Mouse (Mus musculus) bone marrow, adult 2 months (tissue): Measurements from ENCODE around the gene Zfhx2. TPM values are rescaled to one million over a fixed set of nuclear protein-coding genes. Genes with fewer than 3 reads are reported as not detected.

ENCODE experiments used
- H3K27ac ChIP-seq: fragments of 200-500 bp; 2 replicates; pipeline ENCODE4 v1.5.1; 2012; ENCODE audit warnings: low read depth, mild to moderate bottlenecking, control low read depth, inconsistent platforms, low read length; ENCODE audit not compliant: control insufficient read depth, poor library complexity, insufficient read depth
- H3K4me1 ChIP-seq: fragments of 200-500 bp; 2 replicates; pipeline ENCODE4 v1.6.1; 2011; ENCODE audit warnings: low read length; ENCODE audit not compliant: control insufficient read depth, insufficient read depth
- H3K4me3 ChIP-seq: fragments of 200-500 bp; replicated peaks from 2 replicates; pipeline ENCODE3; 2011; ENCODE audit warnings: mild to moderate bottlenecking, low read depth, low read length, control low read depth; ENCODE audit not compliant: control insufficient read depth
- CTCF ChIP-seq: fragments of 200-500 bp; IDR thresholded peaks from 2 replicates; pipeline ENCODE4 v1.5.1; 2011; ENCODE audit warnings: low read length, control low read depth; ENCODE audit not compliant: control insufficient read depth, insufficient read depth
- POLR2A ChIP-seq: fragments of 200-500 bp; IDR thresholded peaks from 2 replicates; pipeline ENCODE4 v1.6.1; 2011; ENCODE audit warnings: low read depth, mild to moderate bottlenecking, control low read depth, low read length, borderline replicate concordance; ENCODE audit not compliant: control insufficient read depth
- WGBS: fragments of 180-500 bp; shearing (Covaris S2); methylation state at CpG from one replicate; pipeline ENCODE4 v1.1.7; 2018; 5-methylcytosine and 5-hydroxymethylcytosine counted together
- polyA plus RNA-seq: library from polyadenylated mRNA; stranded (reverse); fragments of >200 nt; gene quantifications from 2 replicates; pipeline ENCODE4 v1.2.4, GENCODE M21; 2011; ENCODE audit warnings: low replicate concordance; ENCODE audit not compliant: missing spikeins, insufficient read depth, insufficient read length

The Zfhx2 gene
- polyA plus RNA-seq, 1 experiment, result 5.3 TPM

GRCm38 (mm10) chr14:55015767-55016111, 76.4 kb downstream of the Zfhx2 start:
- under 1% methylated on average over 17 of the region's 17 CpGs for WGBS
- H3K4me3 ChIP-seq, result peak overlapping the region; percentile 96

GRCm38 (mm10) chr14:55014991-55015766, 76.9 kb downstream of the Zfhx2 start, which contains the start of gene Ngdn:
TSS of gene Ngdn (plus strand) at chr14:55015454.
- TF ChIP-seq CTCF, result peak; percentile 83
- TF ChIP-seq POLR2A, result peak; percentile 92; the same call in 1 of the 2 replicates
- under 1% methylated on average over 36 of the region's 36 CpGs for WGBS

More at GRCm38 (mm10) chr14:55015767-55016111, 76.4 kb downstream of the Zfhx2 start:
- H3K27ac ChIP-seq, result peak overlapping the region; percentile 51
- TF ChIP-seq CTCF, result no peak
- no peak for TF ChIP-seq POLR2A
- H3K4me1 ChIP-seq, result no peaks in the 10 kb centered on the region; the same call in none of the 2 replicates

GRCm38 (mm10) chr14:55014591-55014990, 77.5 kb downstream of the Zfhx2 start:
- TF ChIP-seq POLR2A (no peak), CTCF (no peak)
- H3K27ac ChIP-seq, result peak overlapping the region; percentile 78
- H3K4me1 ChIP-seq, result no peaks in the 10 kb centered on the region; the same call in none of the 2 replicates
- under 1% methylated on average over 27 of the region's 27 CpGs for WGBS
- peak overlapping the region; percentile 83 for H3K4me3 ChIP-seq

More at GRCm38 (mm10) chr14:55014991-55015766, 76.9 kb downstream of the Zfhx2 start, which contains the start of gene Ngdn:
- Histone ChIP-seq H3K4me1 (no peaks in the 10 kb centered on the region; the same call in none of the 2 replicates), H3K4me3 (peak within 1 kb of the TSS; percentile 96), H3K27ac (peak within 1 kb of the TSS; percentile 78)

DNA sequence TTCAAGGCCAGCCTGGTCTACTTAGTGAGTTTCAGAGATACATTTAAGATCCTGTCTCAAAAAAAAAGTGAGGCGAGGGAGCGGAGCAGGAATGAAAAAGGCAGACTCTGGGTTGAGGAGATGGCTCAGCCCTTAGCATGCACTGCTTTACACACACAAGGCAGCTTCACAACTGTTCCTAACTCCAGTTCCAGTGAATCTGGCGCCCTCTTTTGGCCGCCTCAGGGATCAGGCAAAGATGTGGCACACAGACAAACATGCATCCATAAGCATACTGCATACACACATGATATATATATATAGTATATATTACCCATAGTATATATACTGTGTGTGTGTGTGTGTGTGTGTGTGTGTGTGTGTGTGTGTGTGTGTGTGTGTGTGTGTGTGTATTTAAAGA, 81.0 kb downstream of the Zfhx2 start:
- WGBS, result 73% methylated on average over 4 of the region's 4 CpGs
- Histone ChIP-seq H3K4me3 (no peak overlapping the region), H3K27ac (no peak overlapping the region), H3K4me1 (no peaks in the 10 kb centered on the region; the same call in none of the 2 replicates)
- TF ChIP-seq CTCF (peak; percentile 23; the same call in 1 of the 2 replicates), POLR2A (no peak)

Other genes with a start within 250 kb of the Zfhx2 start
- gene Homez, start 221.4 kb downstream of the Zfhx2 start, polyA plus RNA-seq, result 2.8 and 5.2 TPM in 2 replicates
- gene Ppp1r3e, start 214.8 kb downstream of the Zfhx2 start, polyA plus RNA-seq, result 2.0 and 4.9 TPM in 2 replicates
- 6.7 and 18.1 TPM in 2 replicates for gene Bcl2l2, start 208.9 kb downstream of the Zfhx2 start, polyA plus RNA-seq
- gene Gm20521, start 208.9 kb downstream of the Zfhx2 start, polyA plus RNA-seq, result not detected in 2 replicates
- 124 and 140 TPM in 2 replicates for gene Pabpn1, start 199.8 kb downstream of the Zfhx2 start, polyA plus RNA-seq
- gene Slc22a17, start 179.2 kb downstream of the Zfhx2 start, polyA plus RNA-seq, result 4.2 and 4.5 TPM in 2 replicates
- gene Efs, start 166.2 kb downstream of the Zfhx2 start, polyA plus RNA-seq, result 0.68 and 1.7 TPM in 2 replicates
- not detected in 2 replicates for gene Il25, start 159.6 kb downstream of the Zfhx2 start, polyA plus RNA-seq
- not detected in 2 replicates for gene Cmtm5, start 156.1 kb downstream of the Zfhx2 start, polyA plus RNA-seq
- gene Myh6, start 125.4 kb downstream of the Zfhx2 start, polyA plus RNA-seq, result 3.3 TPM in 1 of 2 replicates, not detected in the other
- gene Gm17428, start 115.4 kb downstream of the Zfhx2 start, polyA plus RNA-seq, result not detected in 2 replicates
- 0.59 TPM in 1 of 2 replicates, not detected in the other for gene Myh7, start 97.7 kb downstream of the Zfhx2 start, polyA plus RNA-seq
- 30.5 and 49.9 TPM in 2 replicates for gene Ngdn, start 76.9 kb downstream of the Zfhx2 start, polyA plus RNA-seq
- 2.6 and 6.5 TPM in 2 replicates for gene Thtpa, start 2.5 kb upstream of the Zfhx2 start, polyA plus RNA-seq
- 64.8 and 112 TPM in 2 replicates for gene Ap1g2, start 14.3 kb upstream of the Zfhx2 start, polyA plus RNA-seq
- not detected in 2 replicates for gene Jph4, start 24.6 kb upstream of the Zfhx2 start, polyA plus RNA-seq
- not detected in 2 replicates for gene Dhrs2, start 129.7 kb upstream of the Zfhx2 start, polyA plus RNA-seq